Mouse (Mus musculus) NIH3T3 (cell line): ENCODE measurements around the gene Myg1.

Experiments
- DNase-seq: peaks from one replicate; pipeline ENCODE4 v3.0.0-alpha.2; 2012; ENCODE audit warnings: low read depth

Gene Myg1

DNA sequence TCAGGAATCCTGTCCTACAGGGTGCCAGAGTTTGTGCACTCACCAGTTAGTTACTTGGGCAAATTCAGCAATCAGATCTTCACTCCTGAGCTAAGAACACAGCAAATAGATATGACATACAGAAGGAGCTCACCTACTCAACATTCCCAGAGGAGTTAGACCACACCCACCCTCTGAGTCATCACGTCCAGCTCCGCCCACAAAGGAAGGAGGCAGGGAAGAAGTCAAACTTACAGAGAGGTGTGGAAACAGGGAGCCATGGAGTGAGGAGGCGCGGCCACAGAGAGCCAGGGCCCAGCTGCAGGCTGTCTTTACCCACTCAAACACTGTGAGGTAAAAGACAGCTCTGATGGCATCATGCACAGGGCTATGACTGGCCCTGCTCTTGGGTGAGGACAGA is 14.9 kb downstream of the Myg1 start:
- peak; percentile 69 for DNase-seq

GRCm38 (mm10) chr15:102350138-102350941 is 18.8 kb downstream of the Myg1 start, which contains the start of gene Aaas:
Aaas (minus strand) TSS chr15:102350771.
- DNase-seq, result peak; percentile 98

- DNase-seq, result no peak
Measured at GRCm38 (mm10) chr15:102350942-102351291, 19.4 kb downstream of the Myg1 start.

GRCm38 (mm10) chr15:102352177-102352576 is 20.7 kb downstream of the Myg1 start:
- peak; percentile 48 for DNase-seq

GRCm38 (mm10) chr15:102353986-102354385 is 22.5 kb downstream of the Myg1 start:
- peak; percentile 35 for DNase-seq

- no peak for DNase-seq
Measured at GRCm38 (mm10) chr15:102355134-102355870, 23.8 kb downstream of the Myg1 start.

DNA sequence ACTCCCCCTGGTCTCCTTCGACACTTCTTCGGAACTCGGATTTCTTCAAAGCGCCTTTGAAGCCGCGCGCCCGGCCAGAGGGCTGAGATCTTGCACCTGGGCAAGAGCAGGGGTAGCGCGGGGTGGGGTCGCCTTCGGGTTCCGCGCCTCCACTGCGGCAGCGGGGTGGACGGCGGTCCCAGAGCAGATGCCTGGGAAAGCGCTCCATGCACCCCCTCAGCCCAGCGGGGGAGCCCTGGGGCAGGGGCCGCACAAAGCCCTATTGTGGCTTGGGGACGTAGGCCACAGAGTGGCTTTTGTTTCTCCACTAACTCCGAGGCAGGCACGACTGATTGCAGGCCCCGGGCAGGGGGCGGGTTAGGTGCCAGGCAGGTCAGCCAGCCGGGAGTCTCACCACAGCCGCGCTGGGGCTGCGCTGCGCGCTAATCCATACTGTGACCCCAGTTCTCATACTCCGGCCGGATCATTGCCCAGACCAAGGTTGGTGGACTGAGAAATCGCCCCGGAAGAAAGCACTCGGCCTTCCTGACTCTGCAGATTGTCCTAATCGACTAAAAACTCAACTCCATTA is 24.4 kb downstream of the Myg1 start:
- DNase-seq, result no peak

DNA sequence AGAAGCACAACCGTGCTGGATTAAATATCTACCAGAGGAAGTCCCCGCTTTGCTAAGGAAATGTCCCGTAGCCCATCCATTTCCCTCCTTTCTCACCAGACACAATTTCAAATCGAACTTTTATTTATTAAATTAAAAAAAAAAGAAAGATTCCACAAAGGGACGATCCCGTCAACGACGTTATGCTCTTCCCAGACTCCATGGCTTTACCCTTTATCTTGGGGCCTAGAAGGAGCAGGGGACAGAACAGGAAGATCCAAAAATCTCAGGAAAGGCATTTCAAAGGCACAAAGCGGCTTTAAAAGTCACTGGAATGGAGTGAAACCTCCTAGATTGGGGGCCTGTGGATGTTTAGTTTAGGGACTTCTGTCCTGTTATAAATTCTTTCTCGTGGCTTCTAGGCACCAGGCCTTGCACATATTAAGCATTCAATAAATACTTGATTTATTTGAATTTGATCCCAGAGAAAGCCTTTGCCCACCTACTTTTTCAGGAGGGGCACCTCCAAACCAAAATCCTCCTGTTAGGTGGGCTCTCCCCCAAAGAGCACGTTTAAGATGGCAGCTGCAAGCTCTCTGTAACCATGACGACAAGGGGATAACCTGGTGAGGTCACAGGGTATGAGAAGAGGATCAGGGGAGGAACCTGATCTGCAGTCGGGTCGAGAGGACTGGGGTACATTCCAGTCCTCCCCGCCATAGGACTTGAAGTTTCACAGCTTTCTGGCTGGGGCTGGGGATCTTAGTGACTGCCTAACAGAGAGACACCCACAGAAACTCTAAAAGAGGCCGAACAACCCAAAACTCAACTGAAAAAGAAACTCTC is 25.2 kb downstream of the Myg1 start:
- no peak for DNase-seq

DNA sequence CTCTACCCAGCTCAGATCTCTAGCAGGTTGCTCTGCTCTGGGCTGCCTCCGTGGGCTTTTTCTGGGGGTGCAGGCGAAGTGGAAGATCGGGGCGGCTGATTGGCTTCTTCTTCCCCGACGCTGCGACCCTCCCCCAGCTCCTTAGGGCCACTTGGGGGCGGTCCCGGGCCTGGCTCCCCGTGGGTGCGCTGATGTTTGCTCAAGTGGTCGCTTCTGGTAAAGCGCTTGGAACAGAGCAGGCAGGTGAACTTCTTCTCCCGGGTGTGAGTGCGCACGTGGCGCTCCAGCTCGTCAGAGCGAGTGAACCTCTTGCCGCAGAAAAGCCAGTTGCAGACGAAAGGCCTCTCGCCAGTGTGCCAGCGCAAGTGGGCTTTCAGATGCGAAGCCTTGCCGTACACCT is 26.6 kb downstream of the Myg1 start:
- no peak for DNase-seq

DNA sequence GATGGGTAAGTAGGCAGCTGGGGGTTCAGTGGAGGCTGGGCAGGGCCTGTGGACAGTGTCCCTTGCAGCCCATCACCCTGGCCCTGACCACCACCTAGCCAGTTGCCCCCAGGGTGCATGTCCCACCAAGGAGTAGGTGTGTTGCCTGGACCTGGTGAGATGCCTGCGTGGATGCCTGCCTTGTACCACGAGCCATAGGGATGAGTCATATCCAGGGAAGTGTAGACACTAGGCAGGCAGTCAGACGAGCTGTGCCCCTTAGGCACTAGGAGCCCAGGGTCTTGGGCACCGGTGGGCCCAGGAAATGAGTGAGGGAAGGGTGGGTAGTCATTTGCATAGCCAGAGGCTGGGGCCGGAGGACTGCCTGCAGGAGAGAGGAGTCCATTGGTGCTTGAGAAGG is 27.3 kb downstream of the Myg1 start:
- no peak for DNase-seq

- no peak for DNase-seq
Measured at GRCm38 (mm10) chr15:102362648-102363047, 31.1 kb downstream of the Myg1 start.

GRCm38 (mm10) chr15:102364678-102365077 is 33.2 kb downstream of the Myg1 start:
- no peak for DNase-seq

DNA sequence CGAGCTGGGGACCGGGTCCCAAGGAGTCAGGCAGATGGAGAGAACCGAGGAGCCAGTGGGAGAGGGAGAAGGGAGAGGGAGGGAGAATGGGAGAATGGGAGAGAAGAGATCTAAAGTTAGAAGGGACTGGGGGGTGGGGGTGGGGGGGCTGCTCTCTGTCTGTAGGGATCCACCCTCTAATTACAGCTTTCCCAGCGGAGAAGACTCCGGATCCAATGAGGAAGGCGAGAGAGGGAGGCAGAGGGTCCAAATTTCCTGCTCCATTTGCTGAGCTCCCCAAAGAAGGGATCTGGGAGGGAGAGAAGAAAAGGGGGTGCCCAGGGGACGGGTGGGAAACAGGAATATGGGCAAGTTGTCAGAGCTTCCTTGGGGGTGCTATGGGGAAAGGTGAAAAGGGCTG is 34.7 kb downstream of the Myg1 start:
- no peak for DNase-seq

- no peak for DNase-seq
Measured at GRCm38 (mm10) chr15:102366733-102367344, 35.3 kb downstream of the Myg1 start, which contains the start of gene Sp7. Sp7 (minus strand) TSS chr15:102367182.

GRCm38 (mm10) chr15:102369972-102370371 is 38.5 kb downstream of the Myg1 start:
- DNase-seq, result no peak

DNA sequence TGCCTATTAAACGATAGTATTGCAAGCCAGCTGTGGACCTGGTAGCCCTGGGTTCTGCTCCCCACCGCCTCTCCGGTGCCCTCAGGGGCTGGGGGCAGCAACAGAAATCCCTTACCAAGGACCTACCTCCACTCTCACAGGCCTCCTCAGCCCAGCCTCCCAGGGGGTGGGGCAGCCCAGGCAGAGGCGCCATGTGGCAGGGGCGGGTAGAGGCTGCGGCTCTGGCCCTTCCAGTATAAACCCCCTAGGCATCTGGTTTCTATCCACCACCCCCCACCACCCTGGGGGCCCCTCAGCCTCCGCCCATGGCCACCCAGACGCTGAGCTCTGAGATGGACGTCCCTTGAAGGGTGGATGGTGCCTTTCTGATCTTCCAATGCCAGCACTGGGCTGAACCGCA is 39.2 kb downstream of the Myg1 start:
- DNase-seq, result no peak

GRCm38 (mm10) chr15:102376453-102377162 is 45.1 kb downstream of the Myg1 start:
- peak; percentile 78 for DNase-seq

DNA sequence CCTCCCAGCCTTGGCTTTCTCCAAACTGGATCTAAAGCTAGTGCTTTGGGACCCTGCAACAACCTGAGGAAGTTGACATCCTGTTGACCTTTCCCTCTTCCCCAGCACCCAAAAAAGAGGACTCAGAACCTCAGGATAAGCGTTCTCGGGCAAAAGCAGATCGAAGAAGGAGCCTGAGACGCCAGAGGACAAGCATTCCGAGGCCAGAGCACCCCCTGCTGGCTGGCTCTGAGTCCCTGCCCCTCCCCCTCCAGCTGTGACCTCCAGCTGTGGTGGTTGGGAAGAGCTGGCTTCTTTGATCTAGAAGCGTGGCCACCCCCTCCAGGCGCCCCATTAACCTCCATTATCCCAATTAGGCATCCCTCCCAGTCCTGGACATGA is 45.6 kb downstream of the Myg1 start:
- peak; percentile 96 for DNase-seq

GRCm38 (mm10) chr15:102377810-102378262 is 46.3 kb downstream of the Myg1 start:
- DNase-seq, result peak; percentile 93

DNA sequence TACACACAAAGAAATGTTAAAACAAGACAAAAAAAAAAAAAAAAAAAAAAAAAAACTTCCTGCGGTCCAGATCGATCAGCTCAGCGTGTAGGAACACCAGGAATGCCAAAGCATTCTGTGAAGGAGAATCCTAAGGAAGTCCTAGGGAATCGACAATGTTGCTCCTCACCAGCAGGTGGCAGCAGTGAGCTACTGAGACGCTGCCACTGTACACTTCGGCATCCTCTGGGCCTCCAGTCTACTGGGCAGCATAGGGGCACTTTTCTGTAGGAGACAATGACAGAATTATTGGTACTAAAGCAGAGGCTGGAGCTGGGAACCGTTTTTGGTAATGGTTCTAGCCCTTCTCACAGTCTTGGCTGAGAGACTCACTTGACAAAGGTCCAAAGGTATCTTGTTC is 50.1 kb downstream of the Myg1 start:
- DNase-seq, result peak; percentile 95

DNA sequence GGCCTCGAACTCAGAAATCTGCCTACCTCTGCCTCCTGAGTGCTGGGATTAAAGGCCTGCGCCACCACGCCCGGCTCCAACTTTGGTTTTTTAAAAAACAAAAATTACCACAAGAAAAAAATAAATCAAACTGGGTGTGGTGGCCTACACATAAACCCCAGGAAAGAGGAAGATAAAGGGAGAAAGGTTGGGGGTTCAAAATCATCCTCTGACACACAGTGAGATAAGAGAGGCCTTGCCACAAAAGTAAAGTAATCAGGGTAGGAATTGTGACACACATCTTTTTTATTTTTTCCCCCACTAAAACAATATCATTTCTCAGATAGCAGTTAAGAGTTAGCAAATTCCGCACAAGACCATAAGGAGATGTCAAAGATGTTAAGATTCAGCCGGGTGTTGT is 52.2 kb downstream of the Myg1 start:
- DNase-seq, result no peak
